Mouse (Mus musculus) mature B cell (primary cell): ENCODE measurements around the gene P2ry4.

ENCODE experiments used
- in situ Hi-C: fragments of 300-500 bp; cut with MboI; formaldehyde crosslinking; loops from 2 replicates; pipeline ENCODE4 v1.14.3; 2019

Gene P2ry4

DNA sequence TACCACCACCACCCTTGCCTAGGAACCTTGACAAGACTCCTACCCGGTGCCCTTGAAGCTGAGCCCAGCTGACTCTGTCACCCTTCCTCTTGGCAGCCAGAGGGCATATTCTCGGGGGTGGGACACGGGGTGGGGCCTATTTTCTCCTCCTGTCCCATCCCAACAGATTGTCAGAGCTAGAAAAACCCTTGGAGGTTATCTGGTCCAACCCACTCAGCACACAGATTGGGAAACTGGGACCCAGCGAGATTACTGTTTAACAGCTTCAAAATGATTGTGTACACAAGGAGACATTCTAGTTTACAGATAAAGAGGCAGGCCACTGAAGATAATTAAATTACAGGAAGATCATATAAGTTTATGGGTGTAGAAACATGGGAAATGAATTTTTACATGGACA lies at the start of gene P2ry4:
Gene P2ry4 (minus strand): TSS at position 79 of the 400 bp plus-strand sequence.
- in situ Hi-C loops: no loop called here

GRCm38 (mm10) chrX:100638477-100638876 lies 43.8 kb upstream of the P2ry4 start:
- in situ Hi-C loops: no loop called here

- in situ Hi-C loops: no loop called here
These were observed 34.4 kb upstream of the P2ry4 start for GRCm38 (mm10) chrX:100629076-100629475.

DNA sequence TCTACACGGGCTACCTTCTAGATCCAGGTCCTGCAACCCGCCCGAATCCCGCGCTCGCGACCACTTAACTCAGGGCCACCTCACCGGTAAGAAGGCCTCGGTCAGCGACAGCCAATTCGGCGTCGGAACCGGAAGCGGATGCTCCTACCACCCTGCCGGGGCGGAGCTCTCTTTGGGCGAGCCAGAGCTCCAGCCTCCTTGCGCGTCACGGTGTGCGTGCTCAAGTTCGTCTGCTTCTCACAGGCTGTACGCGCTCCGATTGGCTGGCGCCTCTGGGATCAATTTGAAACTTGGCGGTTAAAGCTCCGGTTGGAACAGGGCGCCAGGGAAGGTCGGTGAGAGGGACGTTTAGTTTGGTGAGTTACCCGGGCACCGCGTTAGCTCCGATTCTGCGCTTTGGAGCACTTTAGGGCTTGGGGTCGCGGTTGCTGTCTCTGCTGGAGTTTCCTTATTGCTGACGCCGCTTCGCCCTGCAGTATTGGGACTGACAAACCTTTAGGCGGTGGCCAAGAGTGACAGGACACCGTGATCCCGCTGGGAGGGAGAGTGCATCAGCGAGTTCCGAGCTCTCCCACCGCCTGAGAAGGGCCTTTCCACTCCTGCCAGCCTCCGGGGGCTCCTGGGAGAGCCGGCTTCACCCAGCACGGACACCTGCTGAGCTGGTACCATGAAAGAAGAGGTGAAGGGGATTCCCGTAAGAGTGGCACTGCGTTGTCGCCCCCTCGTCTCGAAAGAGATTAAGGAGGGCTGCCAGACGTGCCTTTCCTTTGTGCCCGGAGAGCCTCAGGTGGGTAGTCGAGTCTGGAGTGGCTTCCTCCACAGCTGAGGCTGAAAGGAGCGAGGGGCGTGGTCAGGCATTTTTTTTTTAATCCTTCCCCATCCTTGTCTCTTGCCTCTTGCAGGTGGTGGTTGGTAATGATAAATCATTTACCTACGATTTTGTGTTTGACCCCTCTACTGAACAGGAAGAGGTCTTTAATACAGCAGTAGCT lies 31.4 kb upstream of the P2ry4 start, which contains the start of gene Pdzd11:
Gene Pdzd11 (minus strand): TSS at position 767 of the 992 bp plus-strand sequence.
- in situ Hi-C loops: no loop called here

GRCm38 (mm10) chrX:100625546-100625801 lies 30.8 kb upstream of the P2ry4 start, which contains the start of gene Kif4:
Kif4 (plus strand) TSS chrX:100625737.
- in situ Hi-C loops: no loop called here

GRCm38 (mm10) chrX:100625146-100625545 lies 30.5 kb upstream of the P2ry4 start:
- in situ Hi-C loops: no loop called here

GRCm38 (mm10) chrX:100624242-100624641 lies 29.6 kb upstream of the P2ry4 start:
- in situ Hi-C loops: no loop called here

GRCm38 (mm10) chrX:100621366-100621765 lies 26.7 kb upstream of the P2ry4 start:
- in situ Hi-C loops: no loop called here

DNA sequence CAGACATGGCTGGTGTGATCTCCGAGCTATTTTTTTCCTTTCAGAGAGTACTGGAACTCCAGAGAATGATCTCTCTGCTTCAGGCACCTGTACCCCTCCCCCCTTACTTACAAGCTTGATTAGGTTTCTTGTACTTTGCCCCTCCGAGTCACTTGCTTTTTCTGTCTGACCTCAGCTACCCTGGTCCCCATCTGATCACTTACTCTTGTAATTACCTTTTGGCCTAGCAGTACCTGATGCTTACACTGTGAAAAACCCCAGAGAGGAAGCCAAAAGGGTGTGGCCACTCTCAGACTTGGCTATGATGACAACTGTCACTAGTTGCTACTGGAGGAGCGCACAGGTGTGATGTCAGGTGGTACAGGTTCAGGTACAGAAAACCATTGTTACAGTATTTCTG lies 23.8 kb upstream of the P2ry4 start:
- in situ Hi-C loops: no loop called here

DNA sequence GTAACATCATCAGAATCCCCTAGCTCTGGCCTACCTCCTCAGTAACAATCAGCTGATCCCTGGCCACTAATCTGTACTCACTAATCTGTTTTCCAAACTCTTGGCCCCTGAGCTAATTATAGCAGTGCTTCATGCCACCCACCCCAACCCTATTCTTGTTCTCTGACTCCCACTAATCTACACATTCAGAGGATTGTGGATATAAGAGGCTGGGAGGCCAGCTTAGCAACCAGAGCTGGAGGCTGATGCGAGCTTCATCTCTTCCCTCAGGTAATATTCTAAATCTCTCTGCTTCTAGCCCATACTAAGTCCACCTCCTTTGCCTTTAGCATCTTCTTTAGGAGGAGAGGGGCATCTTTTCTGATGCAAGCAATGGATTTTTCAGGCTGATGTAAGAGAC lies 10.6 kb upstream of the P2ry4 start, which contains the start of gene Arr3:
Gene Arr3 (plus strand): TSS at position 184 of the 400 bp plus-strand sequence.
- in situ Hi-C loops: no loop called here

GRCm38 (mm10) chrX:100599755-100600154 lies 5.1 kb upstream of the P2ry4 start:
- in situ Hi-C loops: no loop called here

- in situ Hi-C loops: no loop called here
These were observed 2.8 kb upstream of the P2ry4 start for GRCm38 (mm10) chrX:100597439-100597838.

DNA sequence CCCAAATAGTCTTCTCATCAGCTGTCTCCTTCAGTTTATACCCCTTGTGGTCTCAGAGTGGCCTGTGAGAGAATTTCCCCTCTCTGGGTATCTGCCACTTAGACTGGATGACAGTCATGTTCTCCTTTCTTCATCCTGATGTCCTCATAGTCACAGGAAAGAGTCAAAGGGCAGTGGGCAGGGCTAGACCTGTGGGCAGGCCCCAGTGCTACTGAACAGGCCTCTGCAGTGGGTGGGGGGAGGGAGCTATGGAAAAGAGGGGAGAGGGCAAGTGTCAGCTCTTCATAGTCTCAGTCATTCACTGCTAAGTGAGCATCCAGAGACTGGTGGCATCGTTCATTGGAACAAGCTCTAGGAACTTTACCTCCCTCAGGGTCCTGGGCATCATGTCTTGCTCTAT lies 22.7 kb downstream of the P2ry4 start, which contains the start of gene Awat1:
Gene Awat1 (plus strand): TSS at position 301 of the 400 bp plus-strand sequence.
- in situ Hi-C loops: no loop called here

DNA sequence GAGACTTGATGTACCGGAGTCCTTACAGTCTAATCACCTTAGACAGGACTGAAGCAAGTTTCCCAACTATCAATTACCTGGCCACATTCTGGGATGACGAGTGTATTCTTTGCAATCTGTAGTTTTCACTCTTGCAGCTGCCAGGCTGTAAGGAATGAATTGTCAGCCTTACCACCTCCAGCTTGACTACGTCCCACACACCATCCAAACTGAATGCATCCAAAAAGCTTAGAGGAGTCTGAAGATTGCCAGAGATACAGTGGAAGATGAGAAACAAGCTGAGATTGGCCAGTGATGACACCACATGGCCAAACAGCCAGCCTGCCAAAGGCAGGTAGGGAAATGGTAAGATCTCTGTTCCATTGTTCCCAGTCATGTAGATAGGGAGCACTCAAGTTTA lies 29.0 kb downstream of the P2ry4 start:
- in situ Hi-C loops: no loop called here

DNA sequence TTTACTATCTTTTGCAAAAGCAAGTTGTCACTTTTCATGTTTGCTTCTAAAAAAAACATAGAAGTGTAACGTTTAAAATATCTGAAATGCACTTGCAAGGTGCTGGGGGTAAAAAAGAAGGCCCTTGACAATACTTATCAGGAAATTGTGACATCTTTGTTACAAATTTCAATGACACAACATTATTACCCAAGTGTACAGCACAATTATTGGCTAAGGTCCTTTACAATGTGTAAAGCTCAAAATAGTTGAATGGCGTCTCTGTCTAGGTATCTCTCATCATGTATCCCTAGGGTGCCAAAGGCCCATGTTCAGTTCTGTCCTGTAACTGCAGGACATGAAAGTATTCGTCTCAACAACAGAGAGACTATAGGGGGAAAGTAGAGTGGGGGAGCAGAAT lies 38.6 kb downstream of the P2ry4 start:
- in situ Hi-C loops: no loop called here
